In genomic region chr9:118227401-118228061, GRCm38 (mm10) we compare ENCODE assay signal across 9 mouse cellular contexts.
A peak's percentile ranks its signal among the peaks of the same experiment; 100 is the strongest.
DNase-seq lines count a peak whose midpoint lies in the region; ATAC-seq lines count a peak whose summit lies in the region.
"Had no signal": no experiment of that assay in that cellular context is flagged by ENCODE, and none has a peak within 500 bp of the region (broad histone marks: within the 10 kb centered on the region; RNA-seq: fewer than 3 reads in every experiment).

No protein-coding gene starts in this region.

- H3K4me1 ChIP-seq in intestine, embryonic 15.5 days (replicated peaks) = no peaks in the 10 kb centered on the region
- H3K4me1 ChIP-seq: liver, embryonic 15.5 days had no signal

- H3K36me3 ChIP-seq in intestine, embryonic 15.5 days = no peaks in the 10 kb centered on the region
- H3K36me3 ChIP-seq: liver, embryonic 15.5 days had no signal

- no peak overlapping the region for H3K4me2 ChIP-seq in intestine, embryonic 15.5 days (replicated peaks)
- H3K4me2 ChIP-seq: liver, embryonic 15.5 days had no signal

- no peak overlapping the region for H3K4me3 ChIP-seq in intestine, embryonic 15.5 days (replicated peaks)
- H3K4me3 ChIP-seq: liver, embryonic 15.5 days had no signal

- peak; percentile 9 for DNase-seq in adrenal gland, postnatal 25 days
- DNase-seq in adrenal gland, adult (ENCODE audit: inconsistent age in 2 of 2, low spot score in 1 of 2) = no peak
- peak; percentile 40 for DNase-seq in 416B (ENCODE audit: low read depth)
- DNase-seq in cerebellum, postnatal 14 days = peak; percentile 77 to 82
- peak; percentile 1 for DNase-seq in kidney, postnatal 14 days

- ATAC-seq in granulocyte monocyte progenitor cell, adult 5-6 weeks (replicated peaks; ENCODE audit: poor library complexity, severe bottlenecking) = no peak
- ATAC-seq in erythroblast, adult 5-6 weeks (replicated peaks; ENCODE audit: low FRiP score, poor library complexity, severe bottlenecking) = no peak
- no peak for ATAC-seq in intestine, embryonic 15.5 days

- WGBS in intestine, embryonic 15.5 days = 64% methylated on average over 23 of the region's 23 CpGs

- no peak overlapping the region for H3K9ac ChIP-seq in intestine, embryonic 15.5 days
- H3K9ac ChIP-seq: liver, embryonic 15.5 days had no signal

- H3K27ac ChIP-seq in intestine, embryonic 15.5 days = no peak overlapping the region
- H3K27ac ChIP-seq: liver, embryonic 15.5 days had no signal

- no peaks in the 10 kb centered on the region for H3K27me3 ChIP-seq in intestine, embryonic 15.5 days (replicated peaks)
- H3K27me3 ChIP-seq: liver, embryonic 15.5 days had no signal

- H3K9me3 ChIP-seq in intestine, embryonic 15.5 days = no peaks in the 10 kb centered on the region
- H3K9me3 ChIP-seq: liver, embryonic 15.5 days had no signal

Comparison
In these comparisons a context has a peak if more than half of its experiments do, and no peak if none do; other contexts are left out.
1. DNase-seq: peak in adrenal gland, postnatal 25 days (single experiment), 416B (single experiment), cerebellum, postnatal 14 days (2 of 2) and kidney, postnatal 14 days (single experiment); none in adrenal gland, adult (0 of 2).